Mouse (Mus musculus) G1E (cell line): ENCODE results near the gene Pbld1.

Experiments
- CTCF ChIP-seq: IDR thresholded peaks from 2 replicates; pipeline ENCODE4 v1.5.1; 2012; ENCODE audit warnings: low read depth, low read length, inconsistent platforms, mixed read lengths
- GATA1 ChIP-seq: IDR thresholded peaks from 2 replicates; pipeline ENCODE4 v1.6.1; 2012; ENCODE audit warnings: borderline replicate concordance, low read length, inconsistent platforms, mixed read lengths
- GATA2 ChIP-seq: IDR thresholded peaks from 2 replicates; pipeline ENCODE4 v1.6.1; 2012; ENCODE audit warnings: low read depth, low read length, inconsistent platforms, borderline replicate concordance
- POLR2AphosphoS5 ChIP-seq: IDR thresholded peaks from 2 replicates; pipeline ENCODE4 v1.6.1; 2012; ENCODE audit warnings: low read depth, low read length, inconsistent platforms; ENCODE audit not compliant: insufficient replicate concordance
- TAL1 ChIP-seq: conservative IDR thresholded peaks from 2 replicates; pipeline ENCODE4 v1.6.1; 2012; ENCODE audit warnings: low read depth, low read length, inconsistent platforms, mixed read lengths

DNA sequence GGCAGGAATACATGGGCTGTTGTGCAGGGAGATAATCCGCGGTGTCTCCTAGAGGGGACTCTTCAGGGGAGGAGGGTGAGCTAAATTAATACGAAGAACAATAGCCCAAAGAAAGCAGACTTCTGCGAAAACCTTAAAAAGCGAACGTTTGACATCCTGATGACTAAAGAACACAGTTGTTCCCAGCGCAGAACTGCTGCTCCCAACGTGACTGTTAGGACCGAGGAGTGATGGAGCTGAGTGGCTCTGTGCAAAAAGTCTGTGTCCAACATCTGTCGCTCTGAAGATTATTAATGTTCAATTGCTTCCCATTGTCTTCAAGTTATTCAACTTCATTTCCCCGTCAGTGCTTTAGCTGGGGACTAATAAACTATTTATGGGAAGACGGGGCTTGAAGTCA, 38.2 kb downstream of the Pbld1 start:
- TF ChIP-seq CTCF: no peak
- no peak for TF ChIP-seq GATA1
- TF ChIP-seq GATA2: no peak
- no peak for TF ChIP-seq POLR2AphosphoS5
- no peak for TF ChIP-seq TAL1
